Mouse (Mus musculus) thymus, adult 2 months (tissue): ENCODE data around the gene Hes1.

ENCODE experiments used
- CTCF ChIP-seq: fragments of 200-500 bp; IDR thresholded peaks from 2 replicates; pipeline ENCODE4 v1.5.1; 2012; ENCODE audit warnings: mild to moderate bottlenecking, control low read depth, low read length, moderate library complexity, borderline replicate concordance; ENCODE audit not compliant: control insufficient read depth, poor library complexity, insufficient read depth; ENCODE audit errors: extremely low read depth
- POLR2A ChIP-seq: fragments of 200-500 bp; IDR thresholded peaks from 2 replicates; pipeline ENCODE4 v1.6.1; 2012; ENCODE audit warnings: mild to moderate bottlenecking, low read length, control low read depth, moderate library complexity; ENCODE audit not compliant: control insufficient read depth, poor library complexity, insufficient read depth; ENCODE audit errors: extremely low read depth

DNA sequence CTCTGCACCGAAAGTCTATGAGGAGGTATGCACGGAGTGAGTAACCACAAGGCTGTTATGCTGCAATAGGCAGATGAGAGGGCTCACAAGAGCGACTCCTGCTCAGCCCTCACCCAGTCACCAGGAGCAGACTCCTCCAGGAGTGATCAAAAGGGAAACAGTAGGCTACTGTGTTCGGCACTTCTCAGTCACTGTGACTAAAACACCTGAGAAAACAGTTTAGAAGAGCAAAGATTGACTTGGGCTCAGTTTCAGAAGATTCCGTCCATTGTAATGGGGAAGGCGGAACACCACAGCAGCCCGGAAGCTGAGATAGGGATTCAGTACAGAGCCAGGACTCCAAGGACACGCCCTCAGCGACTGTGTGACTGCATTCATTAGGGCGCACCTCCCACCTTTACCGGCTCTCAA is 16.8 kb upstream of the Hes1 start:
- TF ChIP-seq CTCF (no peak), POLR2A (no peak)
